Mouse (Mus musculus) subcutaneous adipose tissue, adult 2 months (tissue): ENCODE measurements around the gene Dlg1. TPM values are rescaled to one million over a fixed set of nuclear protein-coding genes. Genes with fewer than 3 reads are reported as not detected.

Source experiments
- polyA plus RNA-seq: library from polyadenylated mRNA; depleted of rRNA; stranded (reverse); fragments of >200 nt; gene quantifications from 2 replicates; pipeline ENCODE4 v1.2.3, GENCODE M21; 2012; ENCODE audit warnings: low replicate concordance; rRNA removed

Gene Dlg1
- 14.7 and 25.2 TPM in 2 replicates for polyA plus RNA-seq

GRCm38 (mm10) chr16:31663379-31664286, at the start of gene Dlg1:
Dlg1 (plus strand) TSS chr16:31663443.

GRCm38 (mm10) chr16:31878573-31879257, 215.5 kb downstream of the Dlg1 start, which contains the start of gene Meltf:
Meltf (plus strand) TSS chr16:31878810.

Other genes with a start within 250 kb of the Dlg1 start
- 0.79 and 11.8 TPM in 2 replicates for gene Bdh1, start 241.2 kb upstream of the Dlg1 start, polyA plus RNA-seq
- gene Meltf, start 215.4 kb downstream of the Dlg1 start, polyA plus RNA-seq: 2.1 TPM in 1 of 2 replicates, not detected in the other